8 mouse cellular contexts compared by ENCODE assay signal in genomic region chr7:31050921-31051320, GRCm38 (mm10). TPM values are rescaled to one million over a fixed set of nuclear protein-coding genes. Genes with fewer than 3 reads are reported as not detected.
DNase-seq lines count a peak whose midpoint lies in the region; ATAC-seq and TF ChIP-seq lines count a peak whose summit lies in the region.

No protein-coding gene starts in this region.

- WGBS in intestine, embryonic 14.5 days: 7% methylated on average over 9 of the region's 9 CpGs
- 6% methylated on average over 9 of the region's 9 CpGs for WGBS in neural tube, embryonic 12.5 days
- WGBS in thymus, adult 2 months: 14% methylated on average over 9 of the region's 9 CpGs

- no peaks in the 10 kb centered on the region for H3K9me3 ChIP-seq in intestine, embryonic 14.5 days (ENCODE audit: control insufficient read depth, low read length)
- no peaks in the 10 kb centered on the region for H3K9me3 ChIP-seq in neural tube, embryonic 12.5 days

- 0 out of 2 replicates have a peak overlapping the region, but pooled peaks have one; percentile 8 for H3K9ac ChIP-seq in intestine, embryonic 14.5 days (ENCODE audit: low read length)
- H3K9ac ChIP-seq in neural tube, embryonic 12.5 days: peak overlapping the region; percentile 5

- peaks cover 56% of the 10 kb centered on the region for H3K27me3 ChIP-seq in intestine, embryonic 14.5 days (replicated peaks; ENCODE audit: control insufficient read depth, insufficient read depth, low read length)
- peaks cover 63% of the 10 kb centered on the region for H3K27me3 ChIP-seq in neural tube, embryonic 12.5 days (replicated peaks)
- H3K27me3 ChIP-seq in thymus, adult 2 months (ENCODE audit: control insufficient read depth, insufficient read depth, low read length): peaks cover 25% of the 10 kb centered on the region

- TF ChIP-seq CTCF in thymus, adult 2 months (IDR thresholded peaks at IDR 0.05; ENCODE audit: borderline replicate concordance, control insufficient read depth, extremely low read depth, insufficient read depth, low read length, poor library complexity): no peak

- no peak for TF ChIP-seq POLR2A in thymus, adult 2 months (IDR thresholded peaks at IDR 0.05; ENCODE audit: control insufficient read depth, extremely low read depth, insufficient read depth, low read length, poor library complexity)

- peaks cover 55% of the 10 kb centered on the region for H3K4me1 ChIP-seq in intestine, embryonic 14.5 days (replicated peaks; ENCODE audit: control insufficient read depth, insufficient read depth, low read length)
- H3K4me1 ChIP-seq in neural tube, embryonic 12.5 days: peaks cover 51% of the 10 kb centered on the region
- H3K4me1 ChIP-seq in thymus, adult 2 months (replicated peaks; ENCODE audit: control insufficient read depth, insufficient read depth, low read length): peaks cover 14% of the 10 kb centered on the region; the same call in 1 of the 2 replicates

- peak overlapping the region; percentile 16; the same call in 1 of the 2 replicates for H3K4me3 ChIP-seq in intestine, embryonic 14.5 days (ENCODE audit: low read depth, low read length)
- H3K4me3 ChIP-seq in neural tube, embryonic 12.5 days: peak overlapping the region; percentile 31
- H3K4me3 ChIP-seq in thymus, adult 2 months (ENCODE audit: control insufficient read depth, insufficient read depth, low read length): no peak overlapping the region

- ATAC-seq in intestine, embryonic 14.5 days (replicated peaks; ENCODE audit: low FRiP score, low TSS enrichment, low read depth): no peak
- ATAC-seq in neural tube, embryonic 12.5 days (ENCODE audit: low FRiP score, low read depth): no peak
- ATAC-seq in activated CD4-positive, CD25-positive, alpha-beta regulatory T cell, adult 4 months: no peak

- peak; percentile 15 to 18 for DNase-seq in kidney, postnatal 4 days
- DNase-seq in kidney, postnatal 14 days: no peak
- peak; percentile 55 to 57 for DNase-seq in cerebellum, postnatal 36 days
- no peak for DNase-seq in intestine, embryonic 14.5 days (ENCODE audit: low spot score)
- DNase-seq in adrenal gland, postnatal 25 days: no peak
- DNase-seq in thymus, adult 2 months: no peak

- no peaks in the 10 kb centered on the region for H3K36me3 ChIP-seq in intestine, embryonic 14.5 days (ENCODE audit: control insufficient read depth, insufficient read depth, low read length)
- no peaks in the 10 kb centered on the region for H3K36me3 ChIP-seq in neural tube, embryonic 12.5 days
- H3K36me3 ChIP-seq in thymus, adult 2 months (ENCODE audit: control insufficient read depth, insufficient read depth, low read length): no peaks in the 10 kb centered on the region

- no peak overlapping the region for H3K27ac ChIP-seq in intestine, embryonic 14.5 days (ENCODE audit: low read depth)
- H3K27ac ChIP-seq in neural tube, embryonic 12.5 days: no peak overlapping the region
- H3K27ac ChIP-seq in thymus, adult 2 months (ENCODE audit: control insufficient read depth, insufficient read depth, low read length): no peak overlapping the region

- peak overlapping the region; percentile 41 for H3K4me2 ChIP-seq in intestine, embryonic 14.5 days (ENCODE audit: low read length)
- peak overlapping the region; percentile 58 for H3K4me2 ChIP-seq in neural tube, embryonic 12.5 days (replicated peaks)

RNA-seq across cellular contexts. Expression of gene Fxyd7, which starts 0.3 kb away (rescaled TPM):
- 21.1 and 23.0 TPM in 2 replicates for polyA plus RNA-seq in intestine, embryonic 14.5 days (2014; fragmentation: Nextera tagmentation; extraction: Ambion mirVana)
- polyA plus RNA-seq in neural tube, embryonic 12.5 days (2016; fragmentation: Nextera tagmentation; extraction: Ambion mirVana): 64.5 and 79.5 TPM in 2 replicates
- total RNA-seq in adrenal gland, postnatal 25 days (2021): 0.55 TPM in 1 of 2 replicates, not detected in the other
- polyA plus RNA-seq in thymus, adult 2 months (2012; rRNA removed): 1.4 and 2.2 TPM in 2 replicates
- polyA plus RNA-seq in activated CD4-positive, CD25-positive, alpha-beta regulatory T cell, adult 4 months (2017; shearing (Covaris generic)): not detected

RNA-seq across cellular contexts. Expression of gene Fxyd1, which starts 6.1 kb away (rescaled TPM):
- 71.8 and 74.1 TPM in 2 replicates for polyA plus RNA-seq in intestine, embryonic 14.5 days (2014; fragmentation: Nextera tagmentation; extraction: Ambion mirVana)
- 24.1 and 26.5 TPM in 2 replicates for polyA plus RNA-seq in neural tube, embryonic 12.5 days (2016; fragmentation: Nextera tagmentation; extraction: Ambion mirVana)
- 151 and 212 TPM in 2 replicates for total RNA-seq in adrenal gland, postnatal 25 days (2021)
- polyA plus RNA-seq in thymus, adult 2 months (2012; rRNA removed): 46.4 and 107 TPM in 2 replicates
- not detected for polyA plus RNA-seq in activated CD4-positive, CD25-positive, alpha-beta regulatory T cell, adult 4 months (2017; shearing (Covaris generic))

RNA-seq across cellular contexts. Expression of gene Lgi4, which starts 8.2 kb away (rescaled TPM):
- 1.2 and 2.4 TPM in 2 replicates for polyA plus RNA-seq in intestine, embryonic 14.5 days (2014; fragmentation: Nextera tagmentation; extraction: Ambion mirVana)
- polyA plus RNA-seq in neural tube, embryonic 12.5 days (2016; fragmentation: Nextera tagmentation; extraction: Ambion mirVana): 4.7 and 6.1 TPM in 2 replicates
- total RNA-seq in adrenal gland, postnatal 25 days (2021): 3.7 and 3.8 TPM in 2 replicates
- polyA plus RNA-seq in thymus, adult 2 months (2012; rRNA removed): 1.1 and 1.8 TPM in 2 replicates
- under 1 TPM in 1 of 2 experiments, not detected in 1; 0.19 TPM for polyA plus RNA-seq in activated CD4-positive, CD25-positive, alpha-beta regulatory T cell, adult 4 months (2017; shearing (Covaris generic))

RNA-seq across cellular contexts. Expression of gene Fxyd5, which starts 8.6 kb away (rescaled TPM):
- 18.1 and 22.8 TPM in 2 replicates for polyA plus RNA-seq in intestine, embryonic 14.5 days (2014; fragmentation: Nextera tagmentation; extraction: Ambion mirVana)
- polyA plus RNA-seq in neural tube, embryonic 12.5 days (2016; fragmentation: Nextera tagmentation; extraction: Ambion mirVana): 12.5 and 15.4 TPM in 2 replicates
- 35.9 and 36.5 TPM in 2 replicates for total RNA-seq in adrenal gland, postnatal 25 days (2021)
- 247 and 283 TPM in 2 replicates for polyA plus RNA-seq in thymus, adult 2 months (2012; rRNA removed)
- 1,000 to 10,000 TPM; 2,132 to 2,220 TPM for polyA plus RNA-seq in activated CD4-positive, CD25-positive, alpha-beta regulatory T cell, adult 4 months (2017; shearing (Covaris generic))

RNA-seq across cellular contexts. Expression of gene Fxyd3, which starts 25.6 kb away (rescaled TPM):
- 70.2 and 71.5 TPM in 2 replicates for polyA plus RNA-seq in intestine, embryonic 14.5 days (2014; fragmentation: Nextera tagmentation; extraction: Ambion mirVana)
- 7.1 and 7.8 TPM in 2 replicates for polyA plus RNA-seq in neural tube, embryonic 12.5 days (2016; fragmentation: Nextera tagmentation; extraction: Ambion mirVana)
- total RNA-seq in adrenal gland, postnatal 25 days (2021): 0.73 and 1.9 TPM in 2 replicates
- polyA plus RNA-seq in thymus, adult 2 months (2012; rRNA removed): 23.5 and 34.7 TPM in 2 replicates
- polyA plus RNA-seq in activated CD4-positive, CD25-positive, alpha-beta regulatory T cell, adult 4 months (2017; shearing (Covaris generic)): not detected

Comparison
In these comparisons a context has a peak if more than half of its experiments do, and no peak if none do; other contexts are left out.
1. DNase-seq: peak in kidney, postnatal 4 days (2 of 2) and cerebellum, postnatal 36 days (2 of 2); none in kidney, postnatal 14 days (single experiment), intestine, embryonic 14.5 days (single experiment), adrenal gland, postnatal 25 days (single experiment) and thymus, adult 2 months (single experiment).
2. RNA of gene Fxyd1, which starts 6.1 kb away (polyA plus RNA-seq): 46.4 to 107 TPM in thymus, adult 2 months, 71.8 to 74.1 TPM in intestine, embryonic 14.5 days and 24.1 to 26.5 TPM in neural tube, embryonic 12.5 days; not detected in activated CD4-positive, CD25-positive, alpha-beta regulatory T cell, adult 4 months; every median in the first group is over 10 times any median in the second.